Mouse (Mus musculus): Measurements from ENCODE around the gene Phex. TPM values are rescaled to one million over a fixed set of nuclear protein-coding genes. Genes with fewer than 3 reads are reported as not detected.

Phex gene
- total RNA-seq (2014; rRNA removed) (0.94 and 1.3 TPM in 2 replicates), polyA plus RNA-seq (2015; fragmentation: Nextera tagmentation; extraction: Ambion mirVana) (0.15 and 0.17 TPM in 2 replicates)

GRCm38 (mm10) chrX:157415212-157415611, at the start of gene Phex:
Gene Phex, minus strand, starts transcription at chrX:157415312.
- H3K4me1 ChIP-seq (ENCODE audit: insufficient read depth, low read length), result no peaks in the 10 kb centered on the region
- no peak for TF ChIP-seq CTCF (IDR thresholded peaks at IDR 0.05)
- H3K4me3 ChIP-seq (ENCODE audit: low read depth, low read length), result no peak within 1 kb of the TSS
- no peaks in the 10 kb centered on the region for H3K36me3 ChIP-seq (ENCODE audit: insufficient read depth, low read length)
- H3K27me3 ChIP-seq (ENCODE audit: insufficient read depth, low read length), result no peaks in the 10 kb centered on the region
- no peaks in the 10 kb centered on the region for H3K9me3 ChIP-seq (ENCODE audit: low read length)
- DNase-seq (ENCODE audit: low spot score), result no peak
- WGBS, result 62% methylated on average over 5 of the region's 5 CpGs
- no peak within 1 kb of the TSS for H3K9ac ChIP-seq (replicated peaks; ENCODE audit: low read length, poor library complexity, severe bottlenecking)
- no peak within 1 kb of the TSS for H3K4me2 ChIP-seq (ENCODE audit: low read depth, low read length, poor library complexity, severe bottlenecking)
- no peak for ATAC-seq (ENCODE audit: low FRiP score)
- H3K27ac ChIP-seq (ENCODE audit: low read depth, low read length), result no peak within 1 kb of the TSS

GRCm38 (mm10) chrX:157462716-157463115, 47.6 kb upstream of the Phex start:
- Histone ChIP-seq H3K9me3 (ENCODE audit: low read length) (no peaks in the 10 kb centered on the region), H3K36me3 (ENCODE audit: insufficient read depth, low read length) (no peaks in the 10 kb centered on the region), H3K4me2 (ENCODE audit: low read depth, low read length, poor library complexity, severe bottlenecking) (no peak overlapping the region), H3K4me3 (ENCODE audit: low read depth, low read length) (no peak overlapping the region), H3K27me3 (ENCODE audit: insufficient read depth, low read length) (no peaks in the 10 kb centered on the region), H3K27ac (ENCODE audit: low read depth, low read length) (no peak overlapping the region), H3K4me1 (ENCODE audit: insufficient read depth, low read length) (no peaks in the 10 kb centered on the region), H3K9ac (replicated peaks; ENCODE audit: low read length, poor library complexity, severe bottlenecking) (no peak overlapping the region)
- 76% methylated on average over 3 of the region's 3 CpGs for WGBS
- DNase-seq (ENCODE audit: low spot score), result peak; percentile 40
- no peak for ATAC-seq (ENCODE audit: low FRiP score)
- TF ChIP-seq CTCF (IDR thresholded peaks at IDR 0.05), result peak; percentile 67

DNA sequence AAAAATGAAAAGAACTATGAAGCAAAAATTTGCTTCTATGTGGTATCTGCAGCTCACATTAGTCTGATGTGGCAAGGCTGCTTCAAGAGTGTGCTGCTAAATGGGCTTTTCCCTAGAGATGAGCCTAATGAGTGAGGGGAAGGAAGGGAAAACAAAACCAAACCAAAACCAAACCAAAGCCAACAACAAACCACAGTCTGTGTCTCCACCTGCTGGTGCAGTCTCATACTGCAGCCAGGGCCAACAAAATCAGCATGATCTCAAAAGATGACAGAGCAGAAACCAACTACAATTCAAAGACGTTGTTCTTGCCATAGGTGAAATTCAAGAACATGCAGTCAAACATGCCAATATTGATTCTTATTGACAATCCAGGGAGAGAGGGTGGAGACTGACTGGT, 39.3 kb upstream of the Phex start:
- H3K4me3 ChIP-seq (ENCODE audit: low read depth, low read length), result no peak overlapping the region
- H3K4me2 ChIP-seq (ENCODE audit: low read depth, low read length, poor library complexity, severe bottlenecking), result no peak overlapping the region
- no peaks in the 10 kb centered on the region for H3K27me3 ChIP-seq (ENCODE audit: insufficient read depth, low read length)
- H3K36me3 ChIP-seq (ENCODE audit: insufficient read depth, low read length), result peaks cover 3% of the 10 kb centered on the region; the same call in 1 of the 2 replicates
- H3K9me3 ChIP-seq (ENCODE audit: low read length), result no peaks in the 10 kb centered on the region
- 0 out of 2 replicates have a peak, but pooled peaks have one; percentile 34 for ATAC-seq (ENCODE audit: low FRiP score)
- H3K9ac ChIP-seq (replicated peaks; ENCODE audit: low read length, poor library complexity, severe bottlenecking), result no peak overlapping the region
- H3K4me1 ChIP-seq (ENCODE audit: insufficient read depth, low read length), result no peaks in the 10 kb centered on the region
- peak; percentile 55 for DNase-seq (ENCODE audit: low spot score)
- 25% methylated on average over 1 of the region's 1 CpGs for WGBS
- TF ChIP-seq CTCF (IDR thresholded peaks at IDR 0.05), result peak; percentile 89
- H3K27ac ChIP-seq (ENCODE audit: low read depth, low read length), result no peak overlapping the region

DNA sequence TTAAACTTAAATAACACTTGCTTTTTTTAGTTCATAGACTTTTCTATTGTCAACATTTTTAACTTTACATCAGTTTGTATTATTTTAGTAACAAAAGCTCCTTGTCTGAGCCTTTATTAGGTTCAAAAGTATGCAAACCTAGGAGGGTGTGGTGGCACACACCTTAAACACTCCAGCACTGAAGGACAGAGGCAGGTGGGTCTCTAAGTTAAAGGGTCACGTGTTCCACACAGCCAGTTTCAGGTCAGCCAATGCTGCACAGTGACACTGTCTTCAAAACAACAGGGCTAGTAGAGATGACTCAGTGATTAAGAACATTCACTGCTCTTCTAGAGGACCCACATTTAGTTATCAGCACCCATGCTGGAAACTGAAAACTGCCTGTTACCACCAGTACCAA, 33.9 kb upstream of the Phex start:
- Histone ChIP-seq H3K9ac (replicated peaks; ENCODE audit: low read length, poor library complexity, severe bottlenecking) (no peak overlapping the region), H3K4me3 (ENCODE audit: low read depth, low read length) (no peak overlapping the region), H3K4me2 (ENCODE audit: low read depth, low read length, poor library complexity, severe bottlenecking) (no peak overlapping the region), H3K36me3 (ENCODE audit: insufficient read depth, low read length) (no peaks in the 10 kb centered on the region), H3K9me3 (ENCODE audit: low read length) (no peaks in the 10 kb centered on the region), H3K27ac (ENCODE audit: low read depth, low read length) (no peak overlapping the region), H3K27me3 (ENCODE audit: insufficient read depth, low read length) (no peaks in the 10 kb centered on the region), H3K4me1 (ENCODE audit: insufficient read depth, low read length) (no peaks in the 10 kb centered on the region)
- no peak for ATAC-seq (ENCODE audit: low FRiP score)
- no peak for DNase-seq (ENCODE audit: low spot score)
- TF ChIP-seq CTCF (IDR thresholded peaks at IDR 0.05), result no peak
- WGBS, result 83% methylated on average over 1 of the region's 1 CpGs

DNA sequence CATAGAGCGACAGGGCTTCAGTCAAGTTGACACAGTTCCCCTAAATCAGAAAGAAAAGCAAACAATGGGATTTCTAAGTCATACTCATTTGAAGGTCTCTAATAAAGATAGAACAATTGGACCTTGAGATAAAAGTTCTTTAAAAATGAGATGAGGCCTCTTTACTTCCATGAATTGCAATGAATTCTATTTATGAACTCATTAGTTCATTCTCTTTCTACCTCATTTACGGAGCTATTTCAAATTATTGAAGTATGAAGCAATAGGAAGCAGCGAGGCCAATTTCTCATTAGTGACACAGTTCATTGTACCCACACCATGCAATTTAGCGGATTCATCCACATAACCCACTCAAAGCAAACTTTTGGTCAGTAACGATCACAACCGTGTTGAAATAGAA, 32.3 kb upstream of the Phex start:
- no peak for ATAC-seq (ENCODE audit: low FRiP score)
- WGBS, result 73% methylated on average over 6 of the region's 6 CpGs
- no peak overlapping the region for H3K4me2 ChIP-seq (ENCODE audit: low read depth, low read length, poor library complexity, severe bottlenecking)
- no peak overlapping the region for H3K27ac ChIP-seq (ENCODE audit: low read depth, low read length)
- no peaks in the 10 kb centered on the region for H3K9me3 ChIP-seq (ENCODE audit: low read length)
- no peaks in the 10 kb centered on the region for H3K36me3 ChIP-seq (ENCODE audit: insufficient read depth, low read length)
- no peaks in the 10 kb centered on the region for H3K4me1 ChIP-seq (ENCODE audit: insufficient read depth, low read length)
- no peak for TF ChIP-seq CTCF (IDR thresholded peaks at IDR 0.05)
- H3K9ac ChIP-seq (replicated peaks; ENCODE audit: low read length, poor library complexity, severe bottlenecking), result no peak overlapping the region
- DNase-seq (ENCODE audit: low spot score), result no peak
- no peak overlapping the region for H3K4me3 ChIP-seq (ENCODE audit: low read depth, low read length)
- H3K27me3 ChIP-seq (ENCODE audit: insufficient read depth, low read length), result no peaks in the 10 kb centered on the region

DNA sequence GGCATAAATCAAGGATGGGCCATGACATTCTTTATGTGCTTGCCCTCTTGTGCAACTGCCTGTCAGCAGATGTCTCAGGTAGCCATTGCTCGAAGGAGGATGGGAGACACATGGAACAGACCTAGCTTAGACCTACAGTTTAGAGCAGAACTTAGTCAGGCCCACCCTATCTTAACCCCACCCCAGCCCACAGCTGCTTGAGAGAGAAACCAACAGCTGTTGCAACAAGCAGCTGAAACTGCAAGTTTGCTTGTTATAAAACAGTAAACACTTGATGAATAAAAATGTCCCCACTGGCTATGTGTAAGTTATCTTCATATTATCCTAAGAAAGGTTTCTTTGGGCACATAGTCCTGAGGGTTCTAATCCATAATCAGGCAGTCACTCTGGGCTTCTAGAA, 19.7 kb upstream of the Phex start:
- H3K9me3 ChIP-seq (ENCODE audit: low read length), result no peaks in the 10 kb centered on the region
- ATAC-seq (ENCODE audit: low FRiP score) (no peak), DNase-seq (ENCODE audit: low spot score) (no peak)
- no peak overlapping the region for H3K9ac ChIP-seq (replicated peaks; ENCODE audit: low read length, poor library complexity, severe bottlenecking)
- no peaks in the 10 kb centered on the region for H3K36me3 ChIP-seq (ENCODE audit: insufficient read depth, low read length)
- no peak overlapping the region for H3K27ac ChIP-seq (ENCODE audit: low read depth, low read length)
- H3K4me3 ChIP-seq (ENCODE audit: low read depth, low read length), result no peak overlapping the region
- no peaks in the 10 kb centered on the region for H3K27me3 ChIP-seq (ENCODE audit: insufficient read depth, low read length)
- H3K4me1 ChIP-seq (ENCODE audit: insufficient read depth, low read length), result no peaks in the 10 kb centered on the region
- no peak for TF ChIP-seq CTCF (IDR thresholded peaks at IDR 0.05)
- H3K4me2 ChIP-seq (ENCODE audit: low read depth, low read length, poor library complexity, severe bottlenecking), result no peak overlapping the region
- WGBS, result 77% methylated on average over 1 of the region's 1 CpGs

All from midbrain, postnatal 0 days (tissue).